Mouse (Mus musculus) left cerebral cortex, postnatal 14 days (tissue): ENCODE results near the gene Tmem178. TPM values are rescaled to one million over a fixed set of nuclear protein-coding genes. Genes with fewer than 3 reads are reported as not detected.
"Not testable (repeated sequence)": the region's sequence is repeated elsewhere in the genome, so short reads cannot be mapped to it uniquely, and the experiment has no call there.

Source experiments
- DNase-seq, 2 experiments: peaks; one replicate each; pipeline ENCODE4 v3.0.0; 2021 to 2022; ENCODE audit warnings: low spot score in 2 of 2, mixed read lengths in 1 of 2
- intact Hi-C: fragments of 180-260 bp; cut with DNase I; formaldehyde crosslinking; loops from one replicate; pipeline ENCODE4 v1.15.1; 2025
- total RNA-seq, 2 experiments: library from RNA; stranded (reverse); gene quantifications; 2 replicates each; pipeline ENCODE4 v1.2.3; 2021

The Tmem178 gene
- total RNA-seq, 2 experiments from 2014 or later, result 97.0 to 106 TPM

- DNase-seq, result peak in 1 of 2 experiments; percentile 58
Observed at GRCm38 (mm10) chr17:80939833-80940232, 4.6 kb upstream of the Tmem178 start.

DNA sequence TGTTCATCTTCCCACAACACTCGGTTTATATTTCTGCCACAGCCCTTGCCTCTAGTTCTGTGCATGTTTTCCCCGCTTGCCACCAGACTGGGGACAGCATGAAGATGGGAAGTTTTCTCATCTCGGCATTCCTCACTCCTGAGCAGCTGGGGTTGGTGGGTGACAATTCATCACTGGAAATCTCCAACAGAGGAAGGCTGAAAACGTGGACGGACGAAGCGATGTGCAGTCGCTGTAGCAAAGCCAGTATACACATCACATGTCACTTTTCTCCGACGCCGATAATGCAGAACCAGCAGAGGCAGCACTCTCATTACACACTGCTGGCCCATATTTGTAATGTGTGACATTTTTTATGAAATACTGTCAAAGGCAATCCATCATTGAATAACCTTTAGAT is 2.6 kb upstream of the Tmem178 start:
- peak in 1 of 2 experiments; percentile 36 for DNase-seq
- intact Hi-C loops, result loop anchor here (5.0 to 10.0 kb wide), 2 partner anchors 140 to 167 kb away; no protein-coding TSS in a partner anchor

More at GRCm38 (mm10) chr17:80939833-80940232, 4.6 kb upstream of the Tmem178 start:
- intact Hi-C loops, result loop anchor here (5.0 to 10.0 kb wide), 2 partner anchors 138 to 165 kb away; no protein-coding TSS in a partner anchor

DNA sequence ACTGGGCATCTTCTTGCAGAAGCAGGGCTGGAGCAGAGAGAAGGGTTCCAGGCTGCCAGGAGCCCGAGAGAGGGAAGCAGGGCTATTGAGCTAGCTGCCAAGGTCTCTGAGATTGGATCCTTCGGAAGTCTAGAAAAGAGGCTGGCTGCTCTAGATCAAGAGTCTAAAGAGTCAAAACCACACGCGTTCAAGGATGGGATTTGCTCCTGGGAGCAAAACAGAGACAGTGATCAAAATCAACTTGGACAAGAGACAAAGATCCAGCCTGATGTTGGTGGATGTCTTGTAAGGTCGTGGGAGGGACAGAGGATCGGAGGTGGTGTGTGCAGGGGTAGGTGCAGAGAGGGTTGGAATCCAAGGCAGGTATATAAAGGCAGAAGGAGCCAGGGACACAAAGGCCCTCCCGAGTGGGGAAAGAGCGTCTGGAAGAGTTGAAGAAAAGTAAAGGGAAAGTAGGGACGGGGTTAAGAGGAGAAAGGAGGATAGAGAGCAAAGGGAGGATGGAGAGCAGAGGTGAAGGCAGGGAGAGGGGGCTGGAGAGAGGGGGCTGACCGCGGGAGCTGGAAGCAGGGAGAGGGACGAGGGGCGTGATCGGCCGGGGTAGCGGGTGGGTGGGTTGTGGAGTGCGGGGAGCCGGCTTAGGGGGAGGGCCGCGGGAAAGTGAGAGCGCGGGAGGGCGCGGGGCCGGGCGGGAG is 450 bp upstream of the Tmem178 start:
- intact Hi-C loops, result loop anchor here (5.0 to 10.0 kb wide), 2 partner anchors 142 to 169 kb away; no protein-coding TSS in a partner anchor

DNA sequence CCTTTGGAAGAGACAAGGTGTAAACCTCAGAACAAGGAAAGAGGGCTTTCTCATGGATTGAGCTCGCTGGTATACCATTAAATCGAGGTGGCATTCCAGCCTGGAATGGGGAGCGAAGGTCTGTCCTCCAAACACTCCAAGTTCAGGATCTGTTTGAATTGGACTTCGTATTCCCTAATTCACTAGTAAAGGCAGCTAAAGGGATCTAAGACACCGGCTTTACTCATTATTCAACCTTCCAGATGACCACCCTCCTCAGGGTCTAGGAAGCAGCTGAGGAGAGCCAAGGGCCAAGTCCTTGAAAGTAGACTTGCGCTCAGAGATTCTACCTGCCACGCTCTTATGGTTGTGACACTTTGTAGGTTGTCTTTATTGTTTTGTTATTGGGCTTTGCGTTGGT is 1.1 kb downstream of the Tmem178 start:
- intact Hi-C loops, result loop anchor here (5.0 to 10.0 kb wide), 2 partner anchors 37 to 171 kb away; no protein-coding TSS in a partner anchor
- DNase-seq, result not testable (repeated sequence)

More for the DNA sequence above, 450 bp upstream of the Tmem178 start:
- no peak for DNase-seq

- no peak for DNase-seq
- intact Hi-C loops, result loop anchor here (5.0 to 10.0 kb wide), 2 partner anchors 36 to 171 kb away; no protein-coding TSS in a partner anchor
Observed at GRCm38 (mm10) chr17:80946091-80946885, 1.9 kb downstream of the Tmem178 start.

GRCm38 (mm10) chr17:80947075-80947960 is 2.9 kb downstream of the Tmem178 start:
- intact Hi-C loops, result loop anchor here (5.0 to 10.0 kb wide), 2 partner anchors 35 to 173 kb away; no protein-coding TSS in a partner anchor
- DNase-seq, result no peak

- no peak for DNase-seq
- intact Hi-C loops, result loop anchor here (5.0 to 10.0 kb wide), 2 partner anchors 33 to 175 kb away; no protein-coding TSS in a partner anchor
Observed at GRCm38 (mm10) chr17:80949382-80949781, 5.0 kb downstream of the Tmem178 start.

DNA sequence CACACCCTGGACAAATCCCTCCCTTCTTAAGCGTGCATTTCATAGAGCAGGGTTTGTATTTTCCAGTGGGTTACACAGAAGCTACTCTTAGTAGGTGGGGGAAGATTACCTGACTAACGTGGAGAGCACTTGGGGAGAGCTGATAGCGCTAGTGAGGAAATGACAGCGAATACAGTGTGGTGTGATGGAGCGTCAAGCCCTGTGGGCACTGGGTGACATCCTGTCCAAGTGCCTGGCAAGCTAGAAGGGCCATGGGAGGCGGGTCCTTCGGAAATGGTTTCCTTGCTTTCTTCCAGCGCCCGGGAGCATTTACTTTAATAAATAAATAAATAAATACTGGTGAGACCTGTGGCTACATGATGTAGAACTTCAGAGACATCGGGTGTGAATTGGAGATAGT is 5.5 kb downstream of the Tmem178 start:
- intact Hi-C loops, result loop anchor here (5.0 to 10.0 kb wide), 2 partner anchors 32 to 175 kb away; no protein-coding TSS in a partner anchor
- no peak for DNase-seq

DNA sequence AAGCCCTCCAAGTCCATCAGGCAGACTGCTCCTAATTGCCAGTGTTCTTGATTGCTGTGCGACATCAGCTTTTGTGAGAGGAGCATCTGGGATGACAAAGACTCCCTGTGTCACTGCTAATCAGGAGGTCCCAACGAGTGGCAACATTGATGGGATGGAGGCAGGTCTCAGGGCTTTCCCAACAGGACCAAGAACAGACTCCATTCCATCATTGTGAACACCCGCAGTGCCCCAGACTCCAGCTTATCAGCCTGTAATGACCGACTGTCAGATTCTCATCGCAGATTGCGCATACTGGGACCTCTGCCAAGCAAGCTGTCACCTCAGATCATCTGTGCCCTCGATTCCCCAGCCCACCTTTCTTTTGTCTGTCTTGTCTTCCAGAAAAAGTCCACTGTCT is 7.9 kb downstream of the Tmem178 start:
- intact Hi-C loops, result no loop called here

DNA sequence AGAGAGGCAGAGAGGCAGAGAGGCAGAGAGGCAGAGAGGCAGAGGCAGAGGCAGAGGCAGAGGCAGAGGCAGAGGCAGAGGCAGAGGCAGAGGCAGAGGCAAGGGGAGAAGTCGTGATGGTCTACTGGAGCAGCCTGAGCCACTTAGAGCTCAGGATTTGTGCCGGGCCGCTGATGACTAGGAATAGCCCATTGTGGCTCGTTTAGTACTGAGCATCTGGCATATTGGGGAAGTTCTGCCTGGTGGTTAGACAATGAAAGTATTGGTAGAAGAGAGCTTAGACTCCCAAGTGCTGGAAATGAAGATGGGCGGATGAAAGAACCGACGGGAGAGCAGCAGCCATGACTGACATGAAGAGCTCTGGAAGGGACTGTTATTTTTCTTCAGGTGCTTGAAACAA is 11.0 kb downstream of the Tmem178 start:
- no peak for DNase-seq
- intact Hi-C loops, result no loop called here

More for the DNA sequence above, 7.9 kb downstream of the Tmem178 start:
- DNase-seq, result no peak

DNA sequence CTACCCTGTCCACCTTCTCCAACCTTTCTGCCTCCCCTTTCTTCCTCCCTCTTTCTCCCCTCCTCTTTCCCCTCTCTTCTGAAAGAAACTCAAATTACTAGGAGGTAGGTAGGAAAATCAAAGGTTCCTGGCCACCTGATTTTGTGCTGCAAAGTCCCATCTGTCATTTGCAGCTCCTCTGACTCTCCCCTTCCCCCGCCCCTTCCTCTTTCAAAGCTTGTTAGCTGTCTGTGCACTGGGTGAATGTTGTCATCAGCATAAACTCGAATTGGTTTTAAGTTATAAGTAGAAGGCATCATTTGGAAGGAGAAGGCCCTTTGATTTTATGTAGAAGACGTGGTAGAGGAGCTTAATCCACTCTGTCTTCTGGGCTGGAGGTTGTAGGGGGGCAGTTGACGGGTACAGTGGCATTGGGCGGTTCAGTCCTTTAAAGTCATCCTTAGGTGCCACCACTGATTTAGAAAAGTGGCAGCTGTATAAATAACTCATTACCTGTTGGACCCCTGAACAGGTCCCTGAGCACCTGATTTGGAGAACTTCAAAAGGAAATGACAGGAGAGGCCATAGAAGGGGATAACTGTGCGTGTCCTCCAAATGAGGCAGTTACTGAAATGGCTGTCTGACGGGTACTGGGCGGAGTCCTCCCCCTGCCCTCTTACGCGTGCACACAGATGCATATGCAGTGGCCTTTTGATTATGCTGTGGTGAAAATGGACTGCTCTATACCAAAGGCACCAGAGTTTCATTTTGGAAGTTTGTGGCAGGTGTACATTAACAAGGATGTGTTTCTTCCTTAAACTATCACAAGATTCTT is 11.8 kb downstream of the Tmem178 start:
- DNase-seq, result no peak
- intact Hi-C loops, result no loop called here

- intact Hi-C loops, result no loop called here
- peak in 1 of 2 experiments; percentile 66 for DNase-seq
Observed at GRCm38 (mm10) chr17:80958332-80958731, 13.9 kb downstream of the Tmem178 start.

GRCm38 (mm10) chr17:80959840-80960239 is 15.4 kb downstream of the Tmem178 start:
- DNase-seq, result no peak
- intact Hi-C loops, result no loop called here

DNA sequence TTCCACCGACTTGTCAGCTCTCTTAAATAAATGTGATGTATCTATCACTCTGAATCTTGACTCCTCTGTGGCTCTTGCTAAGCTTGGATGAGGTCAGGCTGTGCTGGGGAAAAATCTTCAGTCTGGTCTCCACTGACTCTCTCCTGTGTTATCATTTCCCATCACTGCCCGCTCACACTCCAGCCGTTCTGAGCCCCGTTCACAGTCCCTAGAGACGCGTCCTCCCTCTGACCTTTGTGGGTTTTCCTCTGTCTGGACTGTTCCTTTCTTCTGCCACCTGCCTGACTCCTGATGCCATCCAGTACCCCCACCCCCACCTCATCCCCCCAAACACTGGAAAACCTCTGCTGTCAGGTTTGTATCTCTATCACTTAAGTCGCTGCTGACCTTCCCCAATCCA is 23.0 kb downstream of the Tmem178 start:
- DNase-seq, result no peak
- intact Hi-C loops, result no loop called here

DNA sequence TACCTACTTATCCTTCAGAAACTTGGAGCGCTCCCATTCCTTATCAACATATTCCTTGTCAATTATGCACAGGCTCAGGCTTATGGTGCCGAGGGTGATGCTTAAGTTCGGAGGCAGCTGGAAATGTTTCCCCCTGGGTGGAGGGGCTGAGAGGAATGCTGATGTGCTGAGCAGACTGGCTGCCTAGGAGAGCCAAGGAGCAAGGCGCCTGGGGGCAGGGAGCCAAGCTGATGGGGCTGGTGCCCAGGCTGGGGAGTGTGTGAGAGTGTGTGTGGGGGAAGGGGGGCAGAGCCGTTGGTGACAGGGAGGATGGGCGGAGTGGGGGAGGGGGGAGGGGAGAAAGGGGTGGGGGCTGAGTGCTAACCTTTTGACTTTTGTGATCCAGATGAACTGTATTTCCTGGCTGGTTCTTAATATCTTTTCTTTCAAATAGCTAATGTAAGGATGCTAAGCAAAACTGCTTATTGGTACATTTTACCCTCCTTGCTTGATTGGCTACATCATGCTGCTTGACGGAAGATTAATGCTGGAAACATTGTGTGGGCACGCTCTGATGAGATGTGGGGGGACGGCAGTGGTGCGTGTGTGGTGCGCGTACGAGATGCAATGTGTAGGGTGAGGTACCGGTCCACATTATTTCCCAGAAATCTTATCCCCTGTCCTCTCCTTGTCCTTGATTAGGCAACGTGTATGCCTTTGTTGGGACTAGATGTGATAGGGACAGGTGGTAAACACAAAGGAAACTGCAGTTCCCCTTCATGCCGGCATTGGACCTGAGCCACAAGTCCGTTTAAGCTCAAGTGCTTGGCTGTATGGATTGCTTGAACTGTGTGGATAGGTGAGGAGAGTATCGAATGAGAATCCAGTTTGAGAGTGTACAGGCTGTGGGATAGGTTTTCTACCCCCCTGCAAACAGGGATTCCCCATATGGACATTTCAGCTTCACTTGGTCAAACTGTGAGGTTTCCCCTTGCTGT is 25.5 kb downstream of the Tmem178 start:
- DNase-seq, result peak; percentile 59 to 67
- intact Hi-C loops, result no loop called here

GRCm38 (mm10) chr17:80970716-80971115 is 26.3 kb downstream of the Tmem178 start:
- DNase-seq, result no peak
- intact Hi-C loops, result no loop called here

GRCm38 (mm10) chr17:80972891-80973290 is 28.5 kb downstream of the Tmem178 start:
- intact Hi-C loops, result no loop called here

More at GRCm38 (mm10) chr17:80972891-80973290, 28.5 kb downstream of the Tmem178 start:
- DNase-seq, result no peak
